Mouse (Mus musculus) kidney, adult 2 months (tissue): Measurements from ENCODE around the gene Gzmd. TPM values are rescaled to one million over a fixed set of nuclear protein-coding genes. Genes with fewer than 3 reads are reported as not detected.

Experiments
- DNase-seq: peaks from one replicate; pipeline ENCODE4 v3.0.0; 2021
- H3K27ac ChIP-seq: fragments of 200-500 bp; 2 replicates; pipeline ENCODE4 v1.5.1; 2012; ENCODE audit warnings: low read depth, low read length, control low read depth, inconsistent platforms; ENCODE audit not compliant: insufficient read depth
- H3K27me3 ChIP-seq: fragments of 200-500 bp; replicated peaks from 2 replicates; pipeline ENCODE4 v1.6.1; 2012; ENCODE audit warnings: mild to moderate bottlenecking, moderate library complexity, low read length, inconsistent platforms; ENCODE audit not compliant: control insufficient read depth, insufficient read depth
- H3K36me3 ChIP-seq: fragments of 200-500 bp; 2 replicates; pipeline ENCODE4 v1.6.1; 2012; ENCODE audit warnings: mild to moderate bottlenecking, moderate library complexity, low read length, inconsistent platforms; ENCODE audit not compliant: control insufficient read depth, insufficient read depth
- H3K4me1 ChIP-seq: fragments of 200-500 bp; 2 replicates; pipeline ENCODE4 v1.6.1; 2011; ENCODE audit warnings: low read length; ENCODE audit not compliant: control insufficient read depth, insufficient read depth
- H3K4me3 ChIP-seq: fragments of 200-500 bp; 2 replicates; pipeline ENCODE4 v1.5.1; 2011; ENCODE audit warnings: mild to moderate bottlenecking, low read depth, low read length, control low read depth; ENCODE audit not compliant: insufficient read depth
- CTCF ChIP-seq: fragments of 200-500 bp; conservative IDR thresholded peaks from 2 replicates; pipeline ENCODE4 v1.5.1; 2011; ENCODE audit warnings: low read depth, mild to moderate bottlenecking, control low read depth, low read length, moderate library complexity, mixed read lengths; ENCODE audit not compliant: insufficient read depth, insufficient read length
- POLR2A ChIP-seq: fragments of 200-500 bp; IDR thresholded peaks from one replicate; pipeline ENCODE4 v1.6.1; 2011; ENCODE audit warnings: low read depth, low read length, control low read depth
- WGBS: fragments of 180-500 bp; shearing (Covaris S2); methylation state at CpG from one replicate; pipeline ENCODE4 v1.1.7; 2018; 5-methylcytosine and 5-hydroxymethylcytosine counted together
- polyA plus RNA-seq: library from polyadenylated mRNA; depleted of rRNA; stranded (reverse); fragments of >200 nt; gene quantifications from 2 replicates; pipeline ENCODE4 v1.2.3, GENCODE M21; 2012; rRNA removed

Gzmd gene
- polyA plus RNA-seq, 1 experiment, result not detected

DNA sequence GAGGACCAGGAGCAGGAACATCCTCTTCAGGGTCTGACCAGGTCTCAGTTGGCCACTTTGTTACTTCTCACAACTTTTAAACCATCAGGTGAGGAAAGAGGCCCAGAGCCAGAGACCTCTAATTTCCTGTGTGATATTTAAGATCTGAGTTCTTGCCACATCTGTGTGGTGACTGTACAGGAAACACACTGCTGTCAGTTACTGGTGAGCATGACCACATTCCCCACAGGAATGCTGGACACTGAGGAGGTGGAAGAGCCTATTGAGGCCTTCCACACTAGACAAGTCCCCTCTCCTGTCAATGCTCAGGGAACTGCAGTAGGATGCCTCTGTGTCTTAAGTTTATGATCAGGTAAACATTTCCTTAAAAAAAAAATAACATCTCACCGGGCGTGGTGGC, 47.2 kb downstream of the Gzmd start, which contains the start of gene Mcpt8:
TSS of gene Mcpt8 (minus strand) at position 107 of the 400 bp plus-strand sequence.
- DNase-seq, result no peak
- H3K4me3 ChIP-seq, result no peak within 1 kb of the TSS
- no peak within 1 kb of the TSS for H3K27ac ChIP-seq
- 94% methylated on average over 2 of the region's 2 CpGs for WGBS
- no peaks in the 10 kb centered on the region for H3K36me3 ChIP-seq
- TF ChIP-seq POLR2A (no peak), CTCF (no peak)
- H3K4me1 ChIP-seq, result no peaks in the 10 kb centered on the region
- H3K27me3 ChIP-seq, result no peaks in the 10 kb centered on the region

DNA sequence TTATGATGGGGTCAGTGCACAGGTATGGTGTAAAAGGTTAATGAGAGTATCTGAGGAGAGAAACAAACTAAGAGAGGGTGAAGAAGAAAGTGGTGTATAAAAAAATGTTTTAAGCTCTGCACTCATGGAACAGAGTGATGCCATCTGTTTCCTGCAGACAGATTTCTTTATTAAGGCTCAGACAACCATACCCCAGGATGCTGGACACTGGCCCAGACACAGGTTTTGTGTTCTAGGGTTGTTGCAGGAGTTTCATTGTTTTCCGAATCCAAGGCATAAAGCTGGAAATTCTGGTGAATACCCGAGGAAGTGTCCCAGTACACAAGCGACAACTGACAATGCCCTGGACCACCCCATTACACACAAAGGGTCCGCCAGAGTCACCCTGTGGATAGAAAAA, 50.4 kb downstream of the Gzmd start:
- no peaks in the 10 kb centered on the region for H3K27me3 ChIP-seq
- DNase-seq, result no peak
- no peaks in the 10 kb centered on the region for H3K36me3 ChIP-seq
- no peak overlapping the region for H3K27ac ChIP-seq
- no peak for TF ChIP-seq POLR2A
- no peak overlapping the region for H3K4me3 ChIP-seq
- WGBS, result 79% methylated on average over 4 of the region's 4 CpGs
- H3K4me1 ChIP-seq, result no peaks in the 10 kb centered on the region

Other genes starting within 250 kb of the Gzmd start
- 0.08 and 0.13 TPM in 2 replicates for gene Cbln3, start 248.2 kb downstream of the Gzmd start, polyA plus RNA-seq
- 11.1 and 11.9 TPM in 2 replicates for gene Khnyn, start 247.7 kb downstream of the Gzmd start, polyA plus RNA-seq
- gene Sdr39u1, start 232.3 kb downstream of the Gzmd start, polyA plus RNA-seq, result 132 and 133 TPM in 2 replicates
- 0.42 and 0.99 TPM in 2 replicates for gene Cma1, start 187.9 kb downstream of the Gzmd start, polyA plus RNA-seq
- not detected in 2 replicates for gene Cma2, start 181.6 kb downstream of the Gzmd start, polyA plus RNA-seq
- gene Mcpt1, start 114.6 kb downstream of the Gzmd start, polyA plus RNA-seq, result not detected in 2 replicates
- gene Mcpt9, start 102.1 kb downstream of the Gzmd start, polyA plus RNA-seq, result not detected in 2 replicates
- gene Mcpt2, start 90.6 kb downstream of the Gzmd start, polyA plus RNA-seq, result not detected in 2 replicates
- 0.50 and 0.95 TPM in 2 replicates for gene Mcpt4, start 70.3 kb downstream of the Gzmd start, polyA plus RNA-seq
- gene Mcpt8, start 47.3 kb downstream of the Gzmd start, polyA plus RNA-seq, result not detected in 2 replicates
- gene Ctsg, start 30.0 kb downstream of the Gzmd start, polyA plus RNA-seq, result not detected in 2 replicates
- gene Gzme, start 12.0 kb downstream of the Gzmd start, polyA plus RNA-seq, result not detected in 2 replicates
- not detected in 2 replicates for gene Gzmg, start 27.0 kb upstream of the Gzmd start, polyA plus RNA-seq
- gene Gzmn, start 42.0 kb upstream of the Gzmd start, polyA plus RNA-seq, result not detected in 2 replicates
- not detected in 2 replicates for gene Gzmf, start 78.8 kb upstream of the Gzmd start, polyA plus RNA-seq
- gene Gzmc, start 102.0 kb upstream of the Gzmd start, polyA plus RNA-seq, result not detected in 2 replicates
- gene Gzmb, start 129.7 kb upstream of the Gzmd start, polyA plus RNA-seq, result 0.30 and 0.41 TPM in 2 replicates
- gene Atp12a, start 232.5 kb upstream of the Gzmd start, polyA plus RNA-seq, result 0.22 and 0.25 TPM in 2 replicates